Mouse (Mus musculus) MEL (cell line): ENCODE measurements around the gene Tle4. TPM values are rescaled to one million over a fixed set of nuclear protein-coding genes. Genes with fewer than 3 reads are reported as not detected.

Source experiments
- DNase-seq: peaks from one replicate; pipeline ENCODE4 v3.0.0; 2011; ENCODE audit warnings: low read depth, low spot score
- H3K27ac ChIP-seq: 2 replicates; pipeline ENCODE4 v1.5.1; 2012; ENCODE audit warnings: low read depth, mild to moderate bottlenecking, control low read depth, low read length, moderate library complexity; ENCODE audit not compliant: control insufficient read depth
- H3K27me3 ChIP-seq, 2 experiments: fragments of 150-350 bp in 1 of 2; sonication (generic) in 1 of 2; 2 replicates each; pipeline ENCODE4 v1.6.1; 2012; ENCODE audit warnings: low read length in 2 of 2, mild to moderate bottlenecking in 2 of 2, improper control_type of control experiment in 1 of 2, moderate library complexity in 1 of 2; ENCODE audit not compliant: insufficient read depth in 2 of 2, control insufficient read depth in 1 of 2
- H3K36me3 ChIP-seq, 2 experiments: 2 replicates each; pipeline ENCODE4 v1.6.1; 2012 to 2014; ENCODE audit warnings: low read length in 2 of 2, improper control_type of control experiment in 1 of 2, inconsistent platforms in 1 of 2, mild to moderate bottlenecking in 1 of 2; ENCODE audit not compliant: insufficient read depth in 2 of 2, control insufficient read depth in 1 of 2
- H3K4me1 ChIP-seq, 2 experiments: fragments of 150-350 bp in 1 of 2; sonication (generic) in 1 of 2; 2 replicates each; pipeline ENCODE4 v1.6.1; 2012; ENCODE audit warnings: low read length in 2 of 2, improper control_type of control experiment in 1 of 2, mild to moderate bottlenecking in 1 of 2; ENCODE audit not compliant: insufficient read depth in 2 of 2, control insufficient read depth in 1 of 2
- H3K4me3 ChIP-seq, 2 experiments: fragments of 150-350 bp in 1 of 2; sonication (generic) in 1 of 2; 2 replicates each; pipeline ENCODE4 v1.5.1; 2012; ENCODE audit warnings: low read depth in 2 of 2, low read length in 2 of 2, mild to moderate bottlenecking in 2 of 2, moderate library complexity in 2 of 2, control low read depth in 1 of 2, improper control_type of control experiment in 1 of 2; ENCODE audit not compliant: control insufficient read depth in 1 of 2, insufficient read depth in 1 of 2
- H3K79me2 ChIP-seq: 2 replicates; pipeline ENCODE4 v1.6.1; 2012; ENCODE audit warnings: mild to moderate bottlenecking, low read length, moderate library complexity; ENCODE audit not compliant: control insufficient read depth, poor library complexity, insufficient read depth
- H3K9ac ChIP-seq: 2 replicates; pipeline ENCODE4 v1.6.1; 2012; ENCODE audit warnings: low read depth, mild to moderate bottlenecking, control low read depth, low read length, moderate library complexity; ENCODE audit not compliant: control insufficient read depth, poor library complexity, severe bottlenecking
- H3K9me3 ChIP-seq: fragments of 150-350 bp; sonication (generic); replicated peaks from 2 replicates; pipeline ENCODE4 v1.6.1; 2012; ENCODE audit warnings: mild to moderate bottlenecking, low read length, improper control_type of control experiment, moderate library complexity; ENCODE audit not compliant: insufficient read depth
- CHD1 ChIP-seq: IDR thresholded peaks from 2 replicates; pipeline ENCODE4 v1.6.1; 2012; ENCODE audit warnings: low read depth, mild to moderate bottlenecking, inconsistent platforms, low read length, improper control_type of control experiment
- HCFC1 ChIP-seq: IDR thresholded peaks from 2 replicates; pipeline ENCODE4 v1.6.1; 2012; ENCODE audit warnings: low read depth, mild to moderate bottlenecking, inconsistent platforms, low read length, improper control_type of control experiment, moderate library complexity
- MAZ ChIP-seq: IDR thresholded peaks from 2 replicates; pipeline ENCODE4 v1.6.1; 2012; ENCODE audit warnings: low read depth, mild to moderate bottlenecking, inconsistent platforms, low read length, improper control_type of control experiment
- MYB ChIP-seq: IDR thresholded peaks from 2 replicates; pipeline ENCODE4 v1.6.1; 2011; ENCODE audit warnings: mild to moderate bottlenecking, low read depth, low read length, improper control_type of control experiment
- MYC ChIP-seq: IDR thresholded peaks from 2 replicates; pipeline ENCODE4 v1.6.1; 2011; ENCODE audit warnings: low read depth, mild to moderate bottlenecking, low read length, improper control_type of control experiment, moderate library complexity
- NELFE ChIP-seq: IDR thresholded peaks from 2 replicates; pipeline ENCODE4 v1.6.1; 2011; ENCODE audit warnings: low read depth, low read length, improper control_type of control experiment
- POLR2AphosphoS5 ChIP-seq: IDR thresholded peaks from 2 replicates; pipeline ENCODE4 v1.6.1; 2012; ENCODE audit warnings: low read depth, borderline replicate concordance, mild to moderate bottlenecking, inconsistent platforms, low read length, moderate library complexity, mixed read lengths
- RAD21 ChIP-seq: IDR thresholded peaks from 2 replicates; pipeline ENCODE4 v1.6.1; 2011; ENCODE audit warnings: mild to moderate bottlenecking, low read depth, low read length, improper control_type of control experiment
- RCOR1 ChIP-seq: IDR thresholded peaks from 2 replicates; pipeline ENCODE4 v1.6.1; 2012; ENCODE audit warnings: low read depth, mild to moderate bottlenecking, inconsistent platforms, low read length, improper control_type of control experiment
- SMC3 ChIP-seq: IDR thresholded peaks from 2 replicates; pipeline ENCODE4 v1.6.1; 2011; ENCODE audit warnings: low read depth, low read length, improper control_type of control experiment
- TAL1 ChIP-seq: IDR thresholded peaks from 2 replicates; pipeline ENCODE4 v1.6.1; 2012; ENCODE audit warnings: mild to moderate bottlenecking, inconsistent platforms, low read length, moderate library complexity, mixed read lengths
- TBP ChIP-seq: IDR thresholded peaks from 2 replicates; pipeline ENCODE4 v1.8.0; 2011; ENCODE audit warnings: low read depth, low read length, improper control_type of control experiment
- TCF12 ChIP-seq: IDR thresholded peaks from 2 replicates; pipeline ENCODE4 v1.6.1; 2014; ENCODE audit warnings: low read depth, mild to moderate bottlenecking, inconsistent platforms, low read length, improper control_type of control experiment, moderate library complexity
- UBTF ChIP-seq: IDR thresholded peaks from 2 replicates; pipeline ENCODE4 v1.6.1; 2012; ENCODE audit warnings: low read depth, mild to moderate bottlenecking, inconsistent platforms, low read length, improper control_type of control experiment, moderate library complexity, borderline replicate concordance; ENCODE audit not compliant: insufficient read depth
- USF2 ChIP-seq, 2 experiments: IDR thresholded peaks; 2 replicates each; pipeline ENCODE4 v1.6.1; 2011 to 2012; ENCODE audit warnings: improper control_type of control experiment in 2 of 2, low read length in 2 of 2, borderline replicate concordance in 1 of 2, inconsistent platforms in 1 of 2, low read depth in 1 of 2, mild to moderate bottlenecking in 1 of 2; ENCODE audit not compliant: insufficient read depth in 1 of 2
- polyA plus RNA-seq, 2 experiments: library from polyadenylated mRNA; stranded (reverse) in 1 of 2; unstranded in 1 of 2; fragments of >175 nt in 1 of 2; fragments of >200 nt in 1 of 2; gene quantifications; 2 replicates each; pipeline versions ENCODE4 v1.2.1 to v1.2.4; 2012; ENCODE audit warnings: low replicate concordance in 2 of 2, low read depth in 1 of 2; ENCODE audit not compliant: insufficient read length in 2 of 2, insufficient read depth in 1 of 2, missing spikeins in 1 of 2
- total RNA-seq: library from RNA; depleted of rRNA; stranded (reverse); fragments of 300-350 nt; gene quantifications from 2 replicates; pipeline ENCODE4 v1.2.3, GENCODE M21; 2012

Gene Tle4
- total and polyA plus RNA-seq, 3 experiments = 6.0 to 42.5 (median 14.0) TPM

DNA sequence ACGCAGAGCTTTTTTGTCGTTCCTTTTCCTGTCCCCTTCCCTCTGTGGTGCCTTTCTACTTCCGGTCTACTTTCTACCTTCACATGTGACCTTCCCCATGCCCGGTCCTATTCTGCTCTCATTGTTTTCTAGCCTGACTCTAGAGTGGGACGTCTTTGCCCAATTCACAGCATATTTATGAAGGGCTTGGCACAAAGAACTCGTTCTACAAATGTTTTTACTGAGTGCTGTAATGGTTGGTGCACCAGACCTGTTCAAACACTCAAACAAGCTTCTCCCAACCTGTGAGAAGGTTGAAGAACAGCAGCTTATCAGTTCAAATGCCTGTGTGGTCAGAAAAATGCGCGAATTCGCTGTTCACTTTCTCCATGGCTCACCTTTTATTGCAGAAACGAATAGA, 44.8 kb upstream of the Tle4 start:
- no peak for TF ChIP-seq MAZ
- no peak for TF ChIP-seq HCFC1
- no peak for TF ChIP-seq TAL1
- no peak for TF ChIP-seq USF2 (IDR thresholded peaks at IDR 0.05; ENCODE audit: borderline replicate concordance in 1 of 2, insufficient read depth in 1 of 2, low read depth in 1 of 2, low read length in 2 of 2)
- TF ChIP-seq CHD1 = no peak
- TF ChIP-seq RAD21 = no peak
- no peak for DNase-seq
- Histone ChIP-seq H3K4me3 (no peak overlapping the region), H3K36me3 (no peaks in the 10 kb centered on the region), H3K9ac (no peak overlapping the region), H3K27me3 (0 out of 4 replicates have a peak, but pooled peaks cover 0 to 1% of the 10 kb centered on the region in 2 experiments), H3K79me2 (no peaks in the 10 kb centered on the region), H3K27ac (no peak overlapping the region), H3K9me3 (no peaks in the 10 kb centered on the region), H3K4me1 (no peaks in the 10 kb centered on the region)

DNA sequence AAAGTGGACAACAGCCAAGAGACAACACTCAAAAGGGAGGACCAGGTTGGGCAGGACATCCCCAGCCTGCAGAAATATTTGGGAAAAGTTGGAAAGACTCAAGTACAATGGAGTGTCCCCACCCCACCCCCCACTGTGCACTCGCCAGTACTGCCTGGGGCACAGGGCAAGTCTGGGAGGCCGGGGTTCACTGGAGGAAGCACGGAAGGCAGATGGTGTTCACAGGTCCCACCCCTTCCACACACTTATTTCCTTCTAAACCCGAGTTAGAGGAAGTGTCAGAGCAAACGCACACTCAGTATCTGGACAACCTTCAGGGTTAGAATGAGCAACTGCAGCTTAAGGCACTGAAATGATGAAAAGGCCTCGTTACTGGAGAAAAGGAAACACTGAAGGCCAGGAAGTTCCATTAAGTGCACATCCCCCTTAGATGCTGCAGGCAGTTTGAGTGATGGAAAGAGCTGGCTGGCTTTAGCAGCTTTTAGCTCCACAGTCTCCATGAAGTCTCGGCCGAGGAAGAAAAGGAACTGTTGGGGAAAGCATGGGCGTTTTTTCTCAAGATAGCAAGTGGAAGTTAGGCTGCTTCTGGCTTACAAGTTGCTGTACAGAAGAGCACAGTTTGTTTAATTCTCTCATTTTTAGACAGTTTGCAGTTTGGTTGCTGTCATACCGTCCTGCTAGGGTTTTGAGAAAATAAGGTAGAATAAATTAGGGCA, 37.5 kb upstream of the Tle4 start:
- Histone ChIP-seq H3K36me3 (peaks cover 0 to 5% of the 10 kb centered on the region in 2 experiments; a peak in 2 of 4 replicates), H3K4me1 (peaks cover 0 to 6% of the 10 kb centered on the region in 2 experiments; a peak in 2 of 4 replicates), H3K27ac (no peak overlapping the region), H3K9me3 (no peaks in the 10 kb centered on the region), H3K9ac (peak overlapping the region; percentile 21; the same call in 1 of the 2 replicates), H3K79me2 (no peaks in the 10 kb centered on the region), H3K27me3 (no peaks in the 10 kb centered on the region), H3K4me3 (peak overlapping the region in 1 of 2 experiments; percentile 24; a peak in 1 of 4 replicates)
- DNase-seq = peak; percentile 37
- TF ChIP-seq MYC = no peak
- TF ChIP-seq HCFC1 = no peak
- TF ChIP-seq UBTF = no peak
- no peak for TF ChIP-seq TCF12
- no peak for TF ChIP-seq POLR2AphosphoS5
- TF ChIP-seq SMC3 = no peak
- TF ChIP-seq RCOR1 = no peak
- no peak for TF ChIP-seq TBP
- no peak for TF ChIP-seq MYB
- TF ChIP-seq NELFE = no peak
